ENCODE assay signal across 8 mouse cellular contexts in the genomic region with DNA sequence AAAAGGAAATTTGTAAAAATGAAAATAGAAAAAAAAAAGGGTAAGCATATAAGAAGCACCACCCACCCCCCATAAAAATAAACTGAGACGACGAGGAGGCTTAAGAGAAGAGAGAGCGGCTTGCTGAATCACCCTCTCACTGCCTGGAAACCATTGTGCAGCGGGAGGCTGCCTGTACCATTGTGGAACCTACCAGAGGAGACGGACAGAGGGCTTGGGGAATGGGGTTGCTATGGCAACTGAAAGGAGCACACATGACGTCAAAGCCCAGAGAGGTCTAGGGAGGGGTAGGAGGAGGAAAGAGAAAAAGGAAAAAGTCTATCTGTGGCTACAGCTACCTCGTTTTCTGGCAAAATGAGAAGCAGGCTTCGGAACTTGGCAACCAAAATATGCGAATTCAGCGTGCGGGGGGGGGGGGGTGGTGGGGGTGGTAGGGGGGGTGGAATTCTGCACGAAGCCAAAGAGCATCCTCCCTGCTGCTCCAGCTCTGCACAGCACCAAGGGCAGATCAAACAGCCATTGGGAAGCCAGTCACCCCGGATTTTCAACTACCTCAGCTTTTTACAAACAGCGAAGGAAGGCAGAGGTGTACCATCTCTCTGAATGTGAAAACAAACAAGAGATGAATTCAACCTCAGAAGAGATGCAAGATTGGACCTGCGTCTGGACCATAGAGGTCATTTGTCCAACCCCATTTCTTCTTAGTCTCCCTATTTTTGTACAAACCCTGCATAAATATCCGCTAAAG. TPM values are rescaled to one million over a fixed set of nuclear protein-coding genes. Genes with fewer than 3 reads are reported as not detected.
DNase-seq lines count a peak whose midpoint lies in the region; ATAC-seq lines count a peak whose summit lies in the region.

Gene Mapk10, minus strand, starts transcription at position 234 of the 748 bp plus-strand sequence.

- intact Hi-C loops in heart, postnatal 25 days (cut with DNase I) = no loop called here

- H3K9me3 ChIP-seq in forebrain, embryonic 14.5 days (replicated peaks; ENCODE audit: control insufficient read depth, low read length) = no peaks in the 10 kb centered on the region
- 0 out of 2 replicates have a peak, but pooled peaks cover 2% of the 10 kb centered on the region for H3K9me3 ChIP-seq in lung, embryonic 16.5 days (ENCODE audit: control insufficient read depth, low read length)

- 4% methylated on average over 16 of the region's 16 CpGs for WGBS in forebrain, embryonic 14.5 days
- WGBS in lung, embryonic 16.5 days = 7% methylated on average over 16 of the region's 16 CpGs

- H3K27ac ChIP-seq in forebrain, embryonic 14.5 days (ENCODE audit: low read depth, low read length) = peak within 1 kb of the TSS; percentile 82
- no peak within 1 kb of the TSS for H3K27ac ChIP-seq in lung, embryonic 16.5 days (ENCODE audit: low read length)

- peak; percentile 99 for ATAC-seq in forebrain, embryonic 14.5 days
- ATAC-seq in lung, embryonic 16.5 days (ENCODE audit: low read depth) = peak; percentile 96
- no peak for ATAC-seq in erythroblast, adult 5-6 weeks (replicated peaks; ENCODE audit: low FRiP score, poor library complexity, severe bottlenecking)

- H3K4me1 ChIP-seq in forebrain, embryonic 14.5 days (ENCODE audit: control insufficient read depth, insufficient read depth, low read length) = 0 out of 2 replicates have a peak, but pooled peaks cover 7% of the 10 kb centered on the region
- H3K4me1 ChIP-seq in lung, embryonic 16.5 days (replicated peaks; ENCODE audit: control insufficient read depth, insufficient read depth, low read length) = no peaks in the 10 kb centered on the region

- no peaks in the 10 kb centered on the region for H3K36me3 ChIP-seq in forebrain, embryonic 14.5 days (ENCODE audit: control insufficient read depth, insufficient read depth, low read length)
- no peaks in the 10 kb centered on the region for H3K36me3 ChIP-seq in lung, embryonic 16.5 days (ENCODE audit: control insufficient read depth, insufficient read depth, low read length)

- peak within 1 kb of the TSS; percentile 52 for H3K4me3 ChIP-seq in forebrain, embryonic 14.5 days (ENCODE audit: low read depth, low read length)
- 0 out of 2 replicates have a peak within 1 kb of the TSS, but pooled peaks have one; percentile 8 for H3K4me3 ChIP-seq in lung, embryonic 16.5 days (ENCODE audit: low read length)

- H3K9ac ChIP-seq in forebrain, embryonic 14.5 days (ENCODE audit: low read length) = peak within 1 kb of the TSS; percentile 76
- H3K9ac ChIP-seq in lung, embryonic 16.5 days (ENCODE audit: low read length) = no peak within 1 kb of the TSS

- peak within 1 kb of the TSS; percentile 60 for H3K4me2 ChIP-seq in forebrain, embryonic 14.5 days (ENCODE audit: low read length)
- peak within 1 kb of the TSS; percentile 41; the same call in 1 of the 2 replicates for H3K4me2 ChIP-seq in lung, embryonic 16.5 days (ENCODE audit: low read depth, low read length)

- peak; percentile 35 for DNase-seq in urinary bladder, postnatal 14 days (ENCODE audit: low spot score)
- DNase-seq in urinary bladder, postnatal 4 days (ENCODE audit: low spot score in 2 of 2) = no peak
- DNase-seq in forebrain, embryonic 14.5 days (ENCODE audit: low spot score) = peak; percentile 98
- peak; percentile 11 for DNase-seq in heart, postnatal 25 days (ENCODE audit: low spot score)
- DNase-seq in kidney, postnatal 36 days = peak; percentile 46 to 66
- peak; percentile 96 for DNase-seq in retina, postnatal 1 day

- no peaks in the 10 kb centered on the region for H3K27me3 ChIP-seq in forebrain, embryonic 14.5 days (replicated peaks; ENCODE audit: control insufficient read depth, insufficient read depth, low read length)
- H3K27me3 ChIP-seq in lung, embryonic 16.5 days (ENCODE audit: control insufficient read depth, insufficient read depth, low read depth, low read length) = no peaks in the 10 kb centered on the region

RNA-seq across cellular contexts. Expression of gene Mapk10, which starts in this region (rescaled TPM):
- polyA plus RNA-seq in forebrain, embryonic 14.5 days (2014; fragmentation: Nextera tagmentation; extraction: Ambion mirVana) = 61.3 and 85.6 TPM in 2 replicates
- total RNA-seq in heart, postnatal 25 days (2021) = 10 to 100 TPM; 34.5 to 39.5 TPM
- polyA plus RNA-seq in lung, embryonic 16.5 days (2015; fragmentation: Nextera tagmentation; extraction: Ambion mirVana) = 1.9 and 2.0 TPM in 2 replicates
- total RNA-seq in erythroblast, adult 5-6 weeks (2015; ENCODE audit: low replicate concordance) = not detected in 2 replicates
- total RNA-seq in erythroblast, adult 5-6 weeks (2017; ENCODE audit: low replicate concordance) = not detected in 2 replicates

Comparison
In these comparisons a context has a peak if more than half of its experiments do, and no peak if none do; other contexts are left out.
1. RNA of gene Mapk10 (total RNA-seq): 34.5 to 39.5 TPM in heart, postnatal 25 days; not detected in erythroblast, adult 5-6 weeks; every median in the first group is over 10 times any median in the second.
2. RNA of gene Mapk10 (polyA plus RNA-seq): 61.3 to 85.6 TPM in forebrain, embryonic 14.5 days; 1.9 to 2.0 TPM in lung, embryonic 16.5 days; every median in the first group is over 10 times any median in the second.
3. DNase-seq: peak in urinary bladder, postnatal 14 days (single experiment), forebrain, embryonic 14.5 days (single experiment), heart, postnatal 25 days (single experiment), kidney, postnatal 36 days (2 of 2) and retina, postnatal 1 day (single experiment); none in urinary bladder, postnatal 4 days (0 of 2).